Mouse (Mus musculus) midbrain, embryonic 14.5 days (tissue): ENCODE data around the gene Syt1. TPM values are rescaled to one million over a fixed set of nuclear protein-coding genes. Genes with fewer than 3 reads are reported as not detected.

Source experiments
- ATAC-seq: fragments of 200-750 bp; cut with Nextera tagmentation; 2 replicates; pipeline ENCODE4 v1.8.0; 2017; ENCODE audit warnings: moderate number of reproducible peaks, moderate library complexity; ENCODE audit not compliant: low FRiP score, low TSS enrichment
- DNase-seq: peaks from one replicate; pipeline ENCODE4 v3.0.0-alpha.2; 2015
- H3K27ac ChIP-seq: fragments of 300-500 bp; sonication (generic); replicated peaks from 2 replicates; pipeline ENCODE4 v1.5.1; 2014; ENCODE audit warnings: mild to moderate bottlenecking, low read depth, low read length, moderate library complexity
- H3K27me3 ChIP-seq: fragments of 300-500 bp; sonication (generic); 2 replicates; pipeline ENCODE4 v1.6.1; 2014; ENCODE audit warnings: low read length, control low read depth, mixed read lengths; ENCODE audit not compliant: control insufficient read depth, insufficient read depth
- H3K36me3 ChIP-seq: fragments of 300-500 bp; sonication (generic); 2 replicates; pipeline ENCODE4 v1.6.1; 2014; ENCODE audit warnings: low read length, control low read depth; ENCODE audit not compliant: control insufficient read depth, insufficient read depth
- H3K4me1 ChIP-seq: fragments of 300-500 bp; sonication (generic); 2 replicates; pipeline ENCODE4 v1.6.1; 2014; ENCODE audit warnings: mild to moderate bottlenecking, antibody characterized with exemption, low read length, control low read depth; ENCODE audit not compliant: control insufficient read depth, insufficient read depth
- H3K4me2 ChIP-seq: fragments of 300-500 bp; sonication (generic); 2 replicates; pipeline ENCODE4 v1.6.1; 2014; ENCODE audit warnings: mild to moderate bottlenecking, low read length, moderate library complexity
- H3K4me3 ChIP-seq: fragments of 300-500 bp; sonication (generic); replicated peaks from 2 replicates; pipeline ENCODE4 v1.5.1; 2014; ENCODE audit warnings: low read depth, low read length
- H3K9ac ChIP-seq: fragments of 300-500 bp; sonication (generic); replicated peaks from 2 replicates; pipeline ENCODE4 v1.6.1; 2014; ENCODE audit warnings: mild to moderate bottlenecking, low read length, moderate library complexity
- H3K9me3 ChIP-seq: fragments of 300-500 bp; sonication (generic); 2 replicates; pipeline ENCODE4 v1.6.1; 2016; ENCODE audit warnings: low read length, control low read depth, mixed read lengths; ENCODE audit not compliant: control insufficient read depth
- WGBS: fragments of 180-500 bp; shearing (Covaris S2); extraction: QIAGEN DNeasy Blood & Tissue Kit; methylation state at CpG from one replicate; pipeline ENCODE4 v1.1.7; 2014; 5-methylcytosine and 5-hydroxymethylcytosine counted together
- polyA plus RNA-seq: library from polyadenylated mRNA; unstranded; fragments of >200 nt; fragmentation: Nextera tagmentation; extraction: Ambion mirVana; gene quantifications from 2 replicates; pipeline ENCODE4 v1.2.1, GENCODE M21; 2014

Gene Syt1
- polyA plus RNA-seq, 1 experiment from 2014 or later, result 103 TPM

DNA sequence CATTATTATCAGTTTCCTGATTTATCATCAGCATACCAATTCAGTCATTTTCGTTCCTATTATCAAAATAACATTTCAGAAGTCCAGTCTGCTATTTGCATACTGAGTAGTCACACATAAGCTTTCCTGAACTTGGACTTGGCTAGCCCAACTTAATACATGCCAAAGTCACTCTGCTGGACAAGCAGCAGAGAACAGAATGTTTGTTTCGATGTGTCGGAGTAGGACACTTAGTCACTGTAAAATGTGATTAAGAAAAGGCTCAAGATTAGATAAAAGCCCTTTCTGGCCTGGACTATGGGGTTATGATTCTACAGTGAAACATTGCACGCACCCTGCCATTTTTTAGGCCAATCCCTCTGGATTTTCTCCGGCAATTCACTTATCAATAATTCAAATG lies 114.3 kb downstream of the Syt1 start:
- H3K4me3 ChIP-seq, result no peak overlapping the region
- no peak for ATAC-seq
- no peaks in the 10 kb centered on the region for H3K9me3 ChIP-seq
- H3K4me2 ChIP-seq, result no peak overlapping the region
- H3K36me3 ChIP-seq, result 0 out of 2 replicates have a peak, but pooled peaks cover 2% of the 10 kb centered on the region
- no peak for DNase-seq
- no peaks in the 10 kb centered on the region for H3K4me1 ChIP-seq
- H3K27me3 ChIP-seq, result no peaks in the 10 kb centered on the region
- no peak overlapping the region for H3K9ac ChIP-seq
- 82% methylated on average over 5 of the region's 5 CpGs for WGBS
- H3K27ac ChIP-seq, result no peak overlapping the region

DNA sequence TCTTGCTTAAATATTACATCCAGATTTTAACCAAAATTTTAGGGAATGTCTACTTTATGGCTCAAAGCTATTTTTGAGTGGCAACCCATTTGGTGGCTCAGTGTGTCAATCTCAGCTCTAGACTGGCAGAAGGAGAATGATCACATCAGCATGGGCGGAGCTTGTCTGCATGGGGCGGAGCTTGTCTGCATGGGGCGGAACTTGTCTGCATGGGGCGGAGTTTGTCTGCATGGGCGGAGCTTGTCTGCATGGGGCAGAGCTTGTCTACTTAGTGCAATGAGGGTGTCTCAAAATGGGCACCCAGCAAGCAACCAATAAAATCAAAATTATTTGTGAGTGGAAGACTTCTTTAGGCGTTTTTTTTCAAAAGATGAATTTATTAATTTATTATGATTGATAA lies 117.5 kb downstream of the Syt1 start:
- DNase-seq (no peak), ATAC-seq (no peak)
- H3K27ac ChIP-seq, result no peak overlapping the region
- H3K9me3 ChIP-seq, result no peaks in the 10 kb centered on the region
- no peak overlapping the region for H3K4me2 ChIP-seq
- H3K27me3 ChIP-seq, result no peaks in the 10 kb centered on the region
- 96% methylated on average over 6 of the region's 6 CpGs for WGBS
- H3K4me3 ChIP-seq, result no peak overlapping the region
- no peaks in the 10 kb centered on the region for H3K36me3 ChIP-seq
- H3K4me1 ChIP-seq, result no peaks in the 10 kb centered on the region
- no peak overlapping the region for H3K9ac ChIP-seq

DNA sequence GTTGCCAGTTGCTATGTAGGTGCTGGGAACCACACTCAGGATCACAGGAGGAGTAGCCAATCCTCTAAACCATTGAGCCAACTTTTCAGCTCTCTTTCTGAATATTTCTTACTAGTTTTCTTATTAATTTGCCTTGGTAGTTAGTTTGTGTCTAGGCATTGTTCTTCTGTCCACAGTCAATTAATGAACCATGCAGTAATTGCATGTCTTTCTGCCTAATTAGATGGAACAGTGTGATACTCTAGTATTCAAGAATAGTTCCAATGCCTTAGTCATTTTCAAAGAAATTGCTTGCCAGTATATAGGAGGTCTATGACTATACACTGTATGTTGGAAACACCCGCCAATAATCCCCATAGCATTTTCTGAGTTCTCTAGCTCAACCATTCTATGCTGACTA lies 118.3 kb downstream of the Syt1 start:
- Histone ChIP-seq H3K27me3 (no peaks in the 10 kb centered on the region), H3K4me1 (no peaks in the 10 kb centered on the region), H3K36me3 (no peaks in the 10 kb centered on the region), H3K9me3 (no peaks in the 10 kb centered on the region), H3K4me3 (no peak overlapping the region), H3K27ac (no peak overlapping the region), H3K4me2 (no peak overlapping the region), H3K9ac (no peak overlapping the region)
- DNase-seq, result no peak
- no peak for ATAC-seq
- WGBS, result 96% methylated on average over 1 of the region's 1 CpGs

DNA sequence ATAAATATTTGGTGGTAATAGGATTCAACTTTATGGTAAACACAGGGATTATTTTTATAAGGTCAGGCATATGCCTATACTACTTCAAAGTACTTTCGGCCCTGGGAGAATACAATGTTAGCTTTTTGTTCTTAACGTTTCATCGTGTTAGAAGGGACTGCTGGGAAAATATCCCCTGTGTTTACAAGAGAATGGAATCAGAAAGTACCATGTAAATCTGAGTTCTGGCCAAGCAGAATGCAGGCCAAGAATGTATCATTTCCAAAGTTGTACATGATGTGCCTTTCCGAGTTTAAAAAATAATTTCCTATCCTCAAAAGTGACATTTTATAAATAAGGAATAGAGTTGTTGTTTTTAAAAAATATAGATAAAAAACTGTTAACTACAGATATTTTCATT lies 121.7 kb downstream of the Syt1 start:
- no peak overlapping the region for H3K4me3 ChIP-seq
- no peak for ATAC-seq
- 71% methylated on average over 4 of the region's 4 CpGs for WGBS
- H3K9me3 ChIP-seq, result no peaks in the 10 kb centered on the region
- DNase-seq, result no peak
- H3K27me3 ChIP-seq, result no peaks in the 10 kb centered on the region
- no peak overlapping the region for H3K9ac ChIP-seq
- H3K4me2 ChIP-seq, result no peak overlapping the region
- no peaks in the 10 kb centered on the region for H3K36me3 ChIP-seq
- H3K4me1 ChIP-seq, result no peaks in the 10 kb centered on the region
- no peak overlapping the region for H3K27ac ChIP-seq

DNA sequence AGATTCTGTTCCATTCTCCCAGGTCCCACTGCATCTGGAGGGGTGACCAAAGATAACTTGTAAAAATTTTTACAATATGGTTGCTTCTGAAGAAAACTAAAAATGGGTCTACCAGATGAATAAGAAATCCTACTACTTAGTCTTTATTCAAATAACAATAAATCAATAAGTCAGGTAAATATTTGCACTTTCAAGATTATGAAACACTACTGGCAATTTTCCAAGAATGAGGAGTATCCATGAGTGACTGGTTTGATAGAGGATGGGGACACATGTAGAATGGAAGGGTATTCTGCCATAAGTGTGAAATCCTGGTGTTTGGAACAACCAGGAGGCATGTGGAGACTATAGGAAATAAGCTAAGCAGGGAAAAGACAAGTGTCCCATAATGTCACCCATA lies 124.0 kb downstream of the Syt1 start:
- Histone ChIP-seq H3K27ac (no peak overlapping the region), H3K36me3 (no peaks in the 10 kb centered on the region), H3K4me3 (no peak overlapping the region), H3K9me3 (no peaks in the 10 kb centered on the region), H3K27me3 (no peaks in the 10 kb centered on the region), H3K9ac (no peak overlapping the region), H3K4me1 (no peaks in the 10 kb centered on the region), H3K4me2 (no peak overlapping the region)
- no peak for ATAC-seq
- no peak for DNase-seq

DNA sequence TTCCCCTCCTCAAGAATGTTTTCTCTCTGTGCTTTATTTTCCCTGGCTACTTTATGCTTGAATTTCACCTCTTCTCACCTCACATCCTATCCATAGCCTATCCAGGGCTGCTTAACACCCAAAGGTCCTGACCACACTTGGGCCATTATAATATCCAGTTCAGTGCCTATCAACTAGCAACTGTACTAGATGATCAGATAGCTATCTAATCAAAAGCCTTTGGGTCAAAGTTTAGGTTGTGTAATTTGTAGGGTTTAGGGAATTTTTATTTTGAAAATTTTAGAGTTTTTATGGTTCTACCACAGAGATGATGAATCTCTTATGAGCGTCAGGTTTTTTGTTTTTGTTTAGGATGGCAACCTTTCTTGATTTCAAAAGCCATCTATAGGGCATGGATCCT lies 125.0 kb downstream of the Syt1 start:
- WGBS, result 92% methylated on average over 1 of the region's 1 CpGs
- DNase-seq (no peak), ATAC-seq (no peak)
- no peak overlapping the region for H3K27ac ChIP-seq
- no peaks in the 10 kb centered on the region for H3K36me3 ChIP-seq
- H3K4me3 ChIP-seq, result no peak overlapping the region
- H3K4me1 ChIP-seq, result 0 out of 2 replicates have a peak, but pooled peaks cover 3% of the 10 kb centered on the region
- H3K9ac ChIP-seq, result no peak overlapping the region
- H3K4me2 ChIP-seq, result no peak overlapping the region
- H3K9me3 ChIP-seq, result no peaks in the 10 kb centered on the region
- H3K27me3 ChIP-seq, result no peaks in the 10 kb centered on the region

DNA sequence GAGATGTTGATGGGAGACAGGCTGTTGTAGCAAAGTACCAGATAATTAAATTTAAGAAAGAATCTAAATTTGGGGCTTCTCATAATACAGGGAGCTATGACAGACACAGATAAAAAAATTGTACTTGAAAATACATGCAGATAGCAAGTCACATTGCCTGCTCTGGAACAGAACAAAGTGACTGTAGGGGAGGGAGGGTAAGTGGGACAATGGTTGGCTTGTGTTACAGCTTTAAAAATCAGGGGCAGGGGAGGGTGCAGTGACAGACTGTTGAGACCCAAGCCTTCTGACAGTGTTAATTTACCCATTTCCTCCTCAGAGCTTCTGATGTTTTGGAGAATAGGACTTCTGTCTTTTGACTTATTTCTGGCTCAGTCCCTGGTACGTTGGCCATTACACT lies 126.3 kb downstream of the Syt1 start:
- DNase-seq (peak; percentile 27), ATAC-seq (peak; percentile 31; the same call in 1 of the 2 replicates)
- no peaks in the 10 kb centered on the region for H3K27me3 ChIP-seq
- no peak overlapping the region for H3K4me3 ChIP-seq
- WGBS, result 41% methylated on average over 1 of the region's 1 CpGs
- no peaks in the 10 kb centered on the region for H3K9me3 ChIP-seq
- H3K27ac ChIP-seq, result no peak overlapping the region
- H3K4me2 ChIP-seq, result peak overlapping the region; percentile 11; the same call in 1 of the 2 replicates
- 0 out of 2 replicates have a peak, but pooled peaks cover 4% of the 10 kb centered on the region for H3K4me1 ChIP-seq
- H3K36me3 ChIP-seq, result no peaks in the 10 kb centered on the region
- no peak overlapping the region for H3K9ac ChIP-seq

DNA sequence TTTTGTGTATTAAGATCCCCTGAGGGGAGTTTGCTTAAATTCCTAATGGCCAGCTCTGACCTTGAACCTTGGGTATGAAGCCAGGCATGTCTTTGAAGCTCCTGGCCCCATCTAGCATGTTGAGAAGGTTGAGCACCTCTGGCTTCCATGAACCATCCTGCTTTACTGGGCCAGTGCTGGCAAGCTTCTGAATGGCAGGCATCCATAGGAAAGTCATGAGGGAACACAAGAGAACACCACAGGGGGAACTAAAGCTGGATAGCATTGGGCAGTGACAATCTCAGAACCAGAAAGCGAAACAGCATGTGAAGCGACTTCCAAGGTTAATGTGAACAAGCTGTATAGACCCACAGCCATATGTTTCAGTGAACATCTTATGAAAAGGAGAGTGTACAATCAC lies 130.4 kb downstream of the Syt1 start:
- Histone ChIP-seq H3K4me2 (no peak overlapping the region), H3K9me3 (no peaks in the 10 kb centered on the region), H3K4me1 (0 out of 2 replicates have a peak, but pooled peaks cover 5% of the 10 kb centered on the region), H3K36me3 (no peaks in the 10 kb centered on the region), H3K4me3 (no peak overlapping the region), H3K27ac (no peak overlapping the region), H3K9ac (no peak overlapping the region), H3K27me3 (no peaks in the 10 kb centered on the region)
- 80% methylated on average over 2 of the region's 2 CpGs for WGBS
- ATAC-seq (no peak), DNase-seq (no peak)

DNA sequence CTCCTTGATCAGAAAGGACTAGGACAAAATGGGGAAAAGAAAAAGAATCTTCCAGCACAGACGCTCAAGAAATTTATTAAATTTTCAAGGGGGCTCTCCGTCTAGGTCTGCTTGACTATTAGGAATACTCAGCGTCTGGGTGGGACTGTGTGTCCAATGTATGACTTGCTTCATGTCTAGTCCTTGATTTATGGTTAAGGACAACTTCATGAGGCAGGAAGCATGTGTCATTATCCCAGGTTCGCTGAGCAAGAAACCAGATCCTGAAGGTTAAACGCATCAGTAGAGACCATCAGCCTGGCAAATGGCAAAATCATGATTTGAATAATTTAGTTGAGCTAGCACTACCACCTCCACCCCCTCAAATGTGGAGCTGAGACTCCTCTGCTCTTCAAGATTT lies 135.1 kb downstream of the Syt1 start:
- Histone ChIP-seq H3K4me3 (no peak overlapping the region), H3K27me3 (no peaks in the 10 kb centered on the region), H3K9me3 (no peaks in the 10 kb centered on the region), H3K27ac (no peak overlapping the region), H3K4me2 (no peak overlapping the region), H3K9ac (no peak overlapping the region), H3K4me1 (peaks cover 7% of the 10 kb centered on the region; the same call in 1 of the 2 replicates), H3K36me3 (no peaks in the 10 kb centered on the region)
- ATAC-seq (no peak), DNase-seq (no peak)
- 92% methylated on average over 5 of the region's 5 CpGs for WGBS
